Mouse (Mus musculus) adrenal gland (tissue): Measurements from ENCODE around the gene Dzip1l.

Source experiments
- intact Hi-C: fragments of 180-260 bp; cut with DNase I; formaldehyde crosslinking; loops from one replicate; pipeline ENCODE4 v1.15.1; 2025

Dzip1l gene

GRCm38 (mm10) chr9:99646102-99646501 is 16.8 kb downstream of the Dzip1l start:
- intact Hi-C loops, result no loop called here

GRCm38 (mm10) chr9:99660756-99661155 is 31.5 kb downstream of the Dzip1l start:
- intact Hi-C loops, result loop anchor here (5.0 kb wide), 1 partner anchor 203 kb away; no protein-coding TSS in a partner anchor

GRCm38 (mm10) chr9:99661606-99662166 is 32.4 kb downstream of the Dzip1l start:
- intact Hi-C loops, result loop anchor here (2.0 to 5.0 kb wide), 2 partner anchors 75 to 204 kb away; no protein-coding TSS in a partner anchor

GRCm38 (mm10) chr9:99662406-99662805 is 33.1 kb downstream of the Dzip1l start:
- intact Hi-C loops, result loop anchor here (2.0 to 5.0 kb wide), 2 partner anchors 76 to 205 kb away; no protein-coding TSS in a partner anchor

GRCm38 (mm10) chr9:99662887-99663286 is 33.6 kb downstream of the Dzip1l start:
- intact Hi-C loops, result loop anchor here (2.0 to 5.0 kb wide), 2 partner anchors 76 to 206 kb away; no protein-coding TSS in a partner anchor

- intact Hi-C loops, result no loop called here
These were observed 38.3 kb downstream of the Dzip1l start for GRCm38 (mm10) chr9:99667596-99667995.

GRCm38 (mm10) chr9:99671603-99672002 is 42.3 kb downstream of the Dzip1l start:
- intact Hi-C loops, result no loop called here

GRCm38 (mm10) chr9:99675714-99676113 is 46.4 kb downstream of the Dzip1l start:
- intact Hi-C loops, result no loop called here

GRCm38 (mm10) chr9:99681980-99682570 is 52.8 kb downstream of the Dzip1l start:
- intact Hi-C loops, result no loop called here

GRCm38 (mm10) chr9:99685061-99685521 is 55.8 kb downstream of the Dzip1l start:
- intact Hi-C loops, result no loop called here

GRCm38 (mm10) chr9:99685536-99686231 is 56.4 kb downstream of the Dzip1l start:
- intact Hi-C loops, result no loop called here

- intact Hi-C loops, result no loop called here
These were observed 60.5 kb downstream of the Dzip1l start for GRCm38 (mm10) chr9:99689796-99690195.

- intact Hi-C loops, result no loop called here
These were observed 61.1 kb downstream of the Dzip1l start for GRCm38 (mm10) chr9:99690386-99690785.

- intact Hi-C loops, result no loop called here
These were observed 65.7 kb downstream of the Dzip1l start for GRCm38 (mm10) chr9:99694961-99695360.

GRCm38 (mm10) chr9:99699752-99700389 is 70.6 kb downstream of the Dzip1l start:
- intact Hi-C loops, result no loop called here

GRCm38 (mm10) chr9:99701187-99701586 is 71.9 kb downstream of the Dzip1l start:
- intact Hi-C loops, result no loop called here

GRCm38 (mm10) chr9:99702215-99702614 is 72.9 kb downstream of the Dzip1l start:
- intact Hi-C loops, result no loop called here

- intact Hi-C loops, result no loop called here
These were observed 74.4 kb downstream of the Dzip1l start for GRCm38 (mm10) chr9:99703711-99704110.

- intact Hi-C loops, result no loop called here
These were observed 77.0 kb downstream of the Dzip1l start for GRCm38 (mm10) chr9:99706264-99706663.

- intact Hi-C loops, result no loop called here
These were observed 78.3 kb downstream of the Dzip1l start for GRCm38 (mm10) chr9:99707425-99708126.

- intact Hi-C loops, result no loop called here
These were observed 80.4 kb downstream of the Dzip1l start for GRCm38 (mm10) chr9:99709588-99710248.
